Mouse (Mus musculus): ENCODE measurements around the gene Defb48.

Gene Defb48

GRCm38 (mm10) chr14:62928101-62928541 is 56.2 kb downstream of the Defb48 start:
- no peak for DNase-seq (ENCODE audit: low read depth)
